Mouse (Mus musculus) megakaryocyte, embryonic 14.5 days (primary cell): ENCODE results near the gene Alkbh4. TPM values are rescaled to one million over a fixed set of nuclear protein-coding genes. Genes with fewer than 3 reads are reported as not detected.

Experiments
- H3K27me3 ChIP-seq: replicated peaks from 2 replicates; pipeline ENCODE3; 2012; ENCODE audit warnings: inconsistent platforms
- H3K36me3 ChIP-seq: replicated peaks from 2 replicates; pipeline ENCODE3; 2012; ENCODE audit warnings: low read length, inconsistent platforms, mixed read lengths
- H3K4me1 ChIP-seq: 2 replicates; pipeline ENCODE4 v1.6.1; 2012; ENCODE audit warnings: inconsistent platforms
- H3K4me3 ChIP-seq: replicated peaks from 2 replicates; pipeline ENCODE3; 2012; ENCODE audit warnings: moderate library complexity, mild to moderate bottlenecking, inconsistent platforms
- H3K9me3 ChIP-seq: 2 replicates; pipeline ENCODE4 v1.6.1; 2012; ENCODE audit warnings: inconsistent platforms
- FLI1 ChIP-seq: IDR thresholded peaks from 2 replicates; pipeline ENCODE4 v1.6.1; 2012; ENCODE audit warnings: low read length, inconsistent platforms, mixed read lengths
- GATA1 ChIP-seq: IDR thresholded peaks from 3 replicates; pipeline ENCODE4 v1.6.1; 2012; ENCODE audit warnings: mixed read lengths, low read length, inconsistent platforms, borderline replicate concordance
- polyA plus RNA-seq: library from polyadenylated mRNA; stranded (reverse); fragments of >175 nt; gene quantifications from 2 replicates; pipeline ENCODE4 v1.2.3, GENCODE M21; 2012; ENCODE audit warnings: low replicate concordance; ENCODE audit not compliant: insufficient read depth

Gene Alkbh4
- polyA plus RNA-seq, result 37.3 and 77.1 TPM in 2 replicates

DNA sequence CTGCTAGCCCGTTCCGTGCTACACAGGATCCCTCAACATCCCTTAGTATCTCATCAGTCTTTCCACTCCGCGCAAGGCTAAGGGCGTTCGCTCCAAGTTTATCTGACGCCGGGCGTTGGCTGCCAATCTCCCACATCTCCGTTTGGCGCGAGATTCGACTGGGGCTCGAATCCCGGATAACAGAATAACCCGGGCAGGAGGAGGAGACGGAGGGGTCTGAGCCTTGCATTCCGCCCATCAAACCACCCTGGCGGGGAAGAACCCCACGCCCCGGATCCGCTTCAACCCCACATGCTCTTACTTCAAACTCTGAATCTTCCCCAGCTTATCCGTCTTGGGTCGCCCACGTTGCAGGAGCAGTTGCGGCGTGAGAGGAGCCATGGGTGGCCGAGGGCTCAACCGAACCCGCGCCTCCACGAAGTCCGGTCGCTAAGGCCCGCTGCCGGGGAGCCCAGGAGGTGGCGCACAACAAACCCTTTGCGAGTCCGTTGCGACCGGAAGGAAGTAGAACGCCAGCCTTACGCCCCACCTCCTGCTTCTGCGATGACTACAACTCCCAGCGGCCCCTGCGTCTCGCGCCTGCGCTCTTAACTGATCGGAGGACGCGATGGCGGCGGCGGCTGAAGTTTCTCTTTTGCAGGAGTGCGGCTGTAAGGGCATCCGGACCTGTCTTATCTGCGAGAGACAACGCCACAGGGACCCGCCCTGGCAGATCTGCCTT, at the start of gene Alkbh4, which contains the start of gene Lrwd1:
Gene Alkbh4, plus strand, starts transcription at position 576 of the 721 bp plus-strand sequence.
Gene Lrwd1, minus strand, starts transcription at position 504 of the 721 bp plus-strand sequence.
- Histone ChIP-seq H3K36me3 (peaks cover 68% of the 10 kb centered on the region), H3K9me3 (no peaks in the 10 kb centered on the region), H3K4me1 (peaks cover 65% of the 10 kb centered on the region), H3K27me3 (no peaks in the 10 kb centered on the region), H3K4me3 (peak within 1 kb of the TSS; percentile 95)
- TF ChIP-seq FLI1 (0 out of 2 replicates have a peak, but pooled peaks have one; percentile 36), GATA1 (no peak)

DNA sequence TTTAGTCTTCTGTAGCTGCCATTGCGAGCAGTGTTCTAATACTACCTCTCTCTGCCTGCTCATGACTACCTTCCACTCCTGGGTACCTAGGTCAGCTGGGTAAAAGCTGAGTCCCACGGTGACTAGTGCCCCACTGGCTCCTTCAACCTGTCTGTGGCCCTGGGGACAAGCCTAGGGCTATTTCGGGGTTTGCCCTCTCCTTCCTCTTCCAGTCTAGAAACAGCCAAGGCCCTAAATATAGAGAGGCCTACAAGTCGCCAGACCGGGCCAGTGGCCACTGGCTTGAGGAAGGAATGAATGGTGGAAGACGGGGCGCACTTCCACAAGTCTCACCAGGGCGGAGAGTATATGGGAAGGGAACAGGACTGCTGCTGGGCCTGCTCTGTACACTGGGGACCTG, 49.7 kb upstream of the Alkbh4 start:
- H3K36me3 ChIP-seq, result no peaks in the 10 kb centered on the region
- H3K9me3 ChIP-seq, result peaks cover 2% of the 10 kb centered on the region; the same call in 1 of the 2 replicates
- H3K4me1 ChIP-seq, result peaks cover 51% of the 10 kb centered on the region
- H3K4me3 ChIP-seq, result peak overlapping the region; percentile 52
- peaks cover 52% of the 10 kb centered on the region for H3K27me3 ChIP-seq
- TF ChIP-seq FLI1, result no peak
- TF ChIP-seq GATA1, result no peak

DNA sequence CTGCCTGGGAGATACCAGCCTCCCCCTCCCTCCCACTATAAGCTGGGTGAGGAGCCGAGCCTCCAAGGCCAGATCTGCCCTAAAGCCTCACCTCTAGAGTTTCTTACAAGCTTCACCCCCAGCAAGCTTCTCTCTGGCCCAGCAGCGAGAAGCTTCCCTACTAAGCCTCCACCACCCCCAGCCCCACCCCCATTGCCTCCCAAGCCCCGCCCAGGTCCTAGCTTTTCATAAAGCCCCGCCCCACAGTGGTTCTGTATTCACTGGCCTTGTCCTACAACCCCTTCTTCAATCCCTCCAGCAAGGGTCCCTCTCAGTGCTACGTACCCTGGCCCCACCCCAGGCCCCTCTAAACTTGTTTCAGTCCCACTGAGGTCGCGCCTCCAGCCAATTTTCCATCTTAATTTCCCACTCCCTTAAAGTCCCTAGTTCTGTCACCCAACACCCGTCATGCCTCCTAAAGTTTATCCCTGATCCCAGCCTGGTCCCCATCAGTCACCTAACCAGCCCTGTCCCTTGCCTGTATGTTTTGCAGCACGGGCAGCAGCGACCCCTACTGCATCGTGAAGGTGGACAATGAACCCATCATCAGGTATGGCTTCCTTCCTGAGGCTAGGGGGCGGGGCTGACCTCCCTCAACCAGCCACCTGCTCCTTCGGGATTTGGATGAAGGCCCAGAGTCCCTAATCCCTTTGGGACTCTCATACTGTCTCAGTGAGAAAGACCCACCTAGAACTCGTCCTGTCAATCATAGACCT, 46.9 kb upstream of the Alkbh4 start:
- no peak for TF ChIP-seq GATA1
- no peak for TF ChIP-seq FLI1
- Histone ChIP-seq H3K4me1 (peaks cover 43% of the 10 kb centered on the region), H3K36me3 (no peaks in the 10 kb centered on the region), H3K9me3 (no peaks in the 10 kb centered on the region), H3K4me3 (no peak overlapping the region), H3K27me3 (peaks cover 71% of the 10 kb centered on the region)

DNA sequence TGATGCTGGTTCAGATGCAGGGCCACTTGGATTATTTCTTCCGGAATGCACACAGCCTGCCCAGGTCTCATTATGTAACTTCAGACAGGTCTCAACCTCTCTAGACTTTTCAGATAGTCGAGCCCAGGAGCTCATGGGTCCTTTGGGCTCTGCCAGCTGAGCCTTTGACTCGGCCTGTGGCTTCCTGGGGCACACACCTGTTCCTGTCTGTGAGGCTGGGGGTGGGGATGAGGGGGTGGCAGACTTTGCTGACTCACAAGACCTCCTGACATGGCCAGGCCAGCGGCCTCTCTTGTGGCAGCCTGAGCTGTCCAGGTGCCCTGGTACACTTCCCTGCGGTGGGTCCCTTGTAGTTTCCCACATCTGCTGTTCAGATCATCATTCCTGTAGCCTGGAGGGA, 44.0 kb upstream of the Alkbh4 start:
- TF ChIP-seq GATA1, result no peak
- H3K4me1 ChIP-seq, result peaks cover 36% of the 10 kb centered on the region
- H3K27me3 ChIP-seq, result peaks cover 60% of the 10 kb centered on the region
- H3K36me3 ChIP-seq, result no peaks in the 10 kb centered on the region
- no peaks in the 10 kb centered on the region for H3K9me3 ChIP-seq
- H3K4me3 ChIP-seq, result no peak overlapping the region

DNA sequence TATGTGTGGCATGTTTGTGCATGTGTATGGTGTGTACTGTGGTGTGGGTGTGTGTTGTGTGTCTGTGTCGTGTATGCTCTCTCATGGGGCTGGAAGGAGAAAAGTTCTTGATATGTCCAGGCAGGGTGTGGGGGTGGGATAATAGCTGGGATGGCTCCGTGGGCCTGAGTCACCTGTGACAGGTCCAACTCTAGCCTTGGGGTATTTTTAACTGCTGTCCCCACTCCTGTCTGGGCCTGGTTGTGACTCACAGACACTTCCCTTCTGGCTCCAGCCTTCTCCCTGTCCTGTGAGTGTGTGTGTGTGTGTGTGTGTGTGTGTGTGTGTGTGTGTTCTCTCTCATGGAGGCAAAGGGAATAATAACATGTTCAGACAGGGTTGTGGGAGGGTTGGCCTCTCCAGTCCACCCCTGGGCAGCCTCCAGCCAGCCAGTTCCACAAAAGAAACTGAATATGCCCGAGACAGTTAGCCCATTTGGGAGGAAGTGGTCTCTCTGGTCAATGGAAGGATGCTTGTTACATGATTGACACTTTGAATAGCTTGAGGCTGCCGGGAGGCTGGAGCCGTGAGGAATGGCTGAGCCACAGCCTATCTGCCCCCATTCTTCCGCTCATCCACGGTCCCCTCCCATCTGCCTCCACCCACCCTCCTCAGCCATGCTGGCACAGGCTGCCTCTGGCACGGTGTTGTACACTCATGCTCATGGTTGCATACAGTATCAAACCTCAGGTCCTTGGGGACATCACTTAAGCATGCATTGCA, 41.5 kb upstream of the Alkbh4 start:
- Histone ChIP-seq H3K4me3 (peak overlapping the region; percentile 76), H3K27me3 (peaks cover 55% of the 10 kb centered on the region), H3K36me3 (no peaks in the 10 kb centered on the region), H3K9me3 (no peaks in the 10 kb centered on the region), H3K4me1 (peaks cover 30% of the 10 kb centered on the region)
- TF ChIP-seq FLI1, result no peak
- no peak for TF ChIP-seq GATA1

DNA sequence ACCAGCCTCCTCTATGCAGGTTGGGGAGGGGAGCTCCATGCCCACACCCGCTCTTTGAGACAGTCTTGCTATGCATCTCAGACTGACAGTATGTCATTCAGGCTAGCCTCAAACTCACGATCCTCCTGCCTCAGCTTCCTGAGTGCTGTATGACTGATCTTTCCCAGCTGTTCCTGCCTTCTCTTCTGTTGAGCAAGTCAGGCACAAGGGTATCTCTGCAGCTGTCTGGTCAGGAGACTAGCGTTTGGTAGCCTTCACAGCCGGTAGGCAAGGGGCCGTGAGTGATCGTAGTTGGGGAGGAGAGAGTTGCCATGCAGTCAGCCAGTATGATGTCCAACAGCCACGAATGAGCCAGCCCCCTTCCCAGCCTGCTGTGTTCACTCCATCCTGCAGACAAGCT, 40.9 kb upstream of the Alkbh4 start:
- no peaks in the 10 kb centered on the region for H3K9me3 ChIP-seq
- H3K4me3 ChIP-seq, result peak overlapping the region; percentile 60
- TF ChIP-seq GATA1 (no peak), FLI1 (no peak)
- H3K27me3 ChIP-seq, result peaks cover 54% of the 10 kb centered on the region
- H3K4me1 ChIP-seq, result peaks cover 30% of the 10 kb centered on the region
- H3K36me3 ChIP-seq, result no peaks in the 10 kb centered on the region

DNA sequence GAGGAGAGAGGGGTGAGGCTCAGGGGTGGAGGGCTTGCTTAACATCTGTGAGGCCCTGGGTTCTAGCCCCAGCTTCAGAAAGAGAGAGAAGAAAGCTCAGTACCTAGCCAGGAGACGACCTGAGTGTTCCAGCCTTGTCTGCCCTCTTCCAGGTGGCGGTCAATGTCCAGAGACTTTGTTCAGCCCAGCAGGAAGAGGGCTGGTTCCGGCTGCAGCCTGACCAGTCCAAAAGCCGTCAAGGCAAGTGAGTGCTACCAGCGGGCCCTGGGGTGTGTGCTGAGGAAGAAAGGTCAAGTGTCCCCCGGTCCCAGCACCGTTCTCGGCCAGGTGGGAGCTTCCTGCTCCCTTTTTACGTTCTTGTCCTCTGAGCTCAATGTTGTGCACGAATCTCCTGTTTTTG, 37.4 kb upstream of the Alkbh4 start:
- peaks cover 31% of the 10 kb centered on the region for H3K27me3 ChIP-seq
- TF ChIP-seq GATA1 (no peak), FLI1 (no peak)
- H3K4me3 ChIP-seq, result no peak overlapping the region
- peaks cover 47% of the 10 kb centered on the region for H3K4me1 ChIP-seq
- no peaks in the 10 kb centered on the region for H3K36me3 ChIP-seq
- no peaks in the 10 kb centered on the region for H3K9me3 ChIP-seq

DNA sequence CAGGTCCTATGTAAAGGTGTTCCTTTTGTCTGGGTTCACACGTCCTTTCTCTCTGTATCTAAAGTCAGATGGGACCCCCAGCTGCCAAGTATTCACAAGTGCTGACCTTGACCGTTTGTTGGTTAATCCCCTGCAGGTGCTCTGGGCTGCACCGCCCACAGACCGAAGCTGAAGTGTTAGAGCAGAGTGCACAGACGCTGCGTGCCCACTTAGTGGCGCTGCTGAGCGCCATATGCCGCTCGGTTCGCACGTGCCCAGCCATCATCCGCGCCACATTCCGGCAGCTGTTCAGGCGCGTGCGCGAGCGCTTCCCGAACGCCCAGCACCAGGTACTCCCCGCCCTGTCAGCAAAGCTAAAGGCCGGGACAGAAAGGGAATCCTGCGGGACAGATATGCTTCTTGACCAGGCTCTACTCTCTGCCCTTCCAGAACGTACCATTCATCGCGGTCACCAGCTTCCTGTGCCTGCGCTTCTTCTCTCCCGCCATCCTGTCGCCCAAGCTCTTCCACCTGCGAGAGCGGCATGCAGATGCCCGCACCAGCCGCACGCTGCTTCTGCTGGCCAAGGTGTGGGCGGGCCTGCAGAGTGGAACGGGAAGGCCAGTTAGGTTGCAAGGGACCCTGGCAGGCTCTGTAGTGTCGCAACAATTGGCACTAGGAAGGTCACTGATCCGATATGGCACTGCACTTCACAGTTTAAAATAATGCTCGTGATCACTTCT, 33.7 kb upstream of the Alkbh4 start:
- H3K9me3 ChIP-seq, result peaks cover 6% of the 10 kb centered on the region
- TF ChIP-seq FLI1 (no peak), GATA1 (no peak)
- peaks cover 10% of the 10 kb centered on the region for H3K36me3 ChIP-seq
- peak overlapping the region; percentile 92 for H3K4me3 ChIP-seq
- H3K27me3 ChIP-seq, result peaks cover 16% of the 10 kb centered on the region
- H3K4me1 ChIP-seq, result peaks cover 32% of the 10 kb centered on the region

DNA sequence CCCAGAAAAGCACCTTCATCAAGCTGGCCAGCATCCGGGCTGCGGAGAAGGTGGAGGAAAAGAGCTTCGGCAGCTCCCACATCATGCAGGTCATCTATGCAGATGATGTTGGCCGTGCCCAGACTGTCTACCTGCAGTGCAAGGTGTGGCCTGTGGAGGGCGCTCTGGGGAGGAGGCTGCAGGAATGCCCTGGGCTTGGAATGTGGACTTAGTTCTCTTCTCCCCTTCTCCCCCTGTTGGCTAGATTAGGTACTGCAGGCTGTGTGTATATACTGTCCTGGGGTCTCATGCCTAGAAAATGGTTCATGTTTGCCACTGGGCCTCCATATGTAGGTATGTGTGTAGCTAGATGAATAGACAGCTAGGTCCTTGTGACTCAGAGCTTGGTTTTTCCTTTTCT, 31.4 kb upstream of the Alkbh4 start:
- Histone ChIP-seq H3K9me3 (peaks cover 6% of the 10 kb centered on the region), H3K4me3 (no peak overlapping the region), H3K36me3 (peaks cover 10% of the 10 kb centered on the region), H3K4me1 (peaks cover 53% of the 10 kb centered on the region), H3K27me3 (peaks cover 8% of the 10 kb centered on the region)
- TF ChIP-seq FLI1 (no peak), GATA1 (no peak)
